Mouse (Mus musculus) heart, embryonic 13.5 days (tissue): ENCODE measurements around the gene Ogfod3. TPM values are rescaled to one million over a fixed set of nuclear protein-coding genes. Genes with fewer than 3 reads are reported as not detected.

Experiments used
- ATAC-seq: fragments of 200-750 bp; cut with Nextera tagmentation; 2 replicates; pipeline ENCODE4 v1.8.0; 2017; ENCODE audit warnings: moderate TSS enrichment; ENCODE audit not compliant: insufficient number of reproducible peaks, low FRiP score, low TSS enrichment; ENCODE audit errors: extremely low read depth
- H3K27ac ChIP-seq: fragments of 300-500 bp; sonication (generic); replicated peaks from 2 replicates; pipeline ENCODE4 v1.5.1; 2015; ENCODE audit warnings: moderate library complexity, mild to moderate bottlenecking, inconsistent platforms
- H3K27me3 ChIP-seq: fragments of 300-500 bp; sonication (generic); replicated peaks from 2 replicates; pipeline ENCODE4 v1.6.1; 2015; ENCODE audit warnings: mild to moderate bottlenecking, inconsistent platforms
- H3K36me3 ChIP-seq: fragments of 300-500 bp; sonication (generic); 2 replicates; pipeline ENCODE4 v1.6.1; 2015; ENCODE audit warnings: mild to moderate bottlenecking, inconsistent platforms
- H3K4me1 ChIP-seq: fragments of 300-500 bp; sonication (generic); 2 replicates; pipeline ENCODE4 v1.6.1; 2015; ENCODE audit warnings: inconsistent platforms
- H3K4me2 ChIP-seq: fragments of 300-500 bp; sonication (generic); 2 replicates; pipeline ENCODE4 v1.6.1; 2015; ENCODE audit warnings: inconsistent platforms, mild to moderate bottlenecking, moderate library complexity
- H3K4me3 ChIP-seq: fragments of 300-500 bp; sonication (generic); 2 replicates; pipeline ENCODE4 v1.5.1; 2015; ENCODE audit warnings: moderate library complexity, mild to moderate bottlenecking, inconsistent platforms
- H3K9ac ChIP-seq: fragments of 300-500 bp; sonication (generic); 2 replicates; pipeline ENCODE4 v1.6.1; 2015; ENCODE audit warnings: inconsistent platforms, mild to moderate bottlenecking, moderate library complexity
- H3K9me3 ChIP-seq: fragments of 300-500 bp; sonication (generic); 2 replicates; pipeline ENCODE4 v1.6.1; 2016; ENCODE audit warnings: inconsistent platforms
- WGBS: fragments of 180-500 bp; shearing (Covaris S2); methylation state at CpG from one replicate; pipeline ENCODE4 v1.1.7; 2015; ENCODE audit warnings: mixed read lengths; 5-methylcytosine and 5-hydroxymethylcytosine counted together
- polyA plus RNA-seq: library from polyadenylated mRNA; unstranded; fragments of >200 nt; fragmentation: Nextera tagmentation; extraction: Ambion mirVana; gene quantifications from 2 replicates; pipeline ENCODE4 v1.2.1, GENCODE M21; 2015

Ogfod3 gene
- polyA plus RNA-seq, 1 experiment from 2014 or later = 28.4 TPM

DNA sequence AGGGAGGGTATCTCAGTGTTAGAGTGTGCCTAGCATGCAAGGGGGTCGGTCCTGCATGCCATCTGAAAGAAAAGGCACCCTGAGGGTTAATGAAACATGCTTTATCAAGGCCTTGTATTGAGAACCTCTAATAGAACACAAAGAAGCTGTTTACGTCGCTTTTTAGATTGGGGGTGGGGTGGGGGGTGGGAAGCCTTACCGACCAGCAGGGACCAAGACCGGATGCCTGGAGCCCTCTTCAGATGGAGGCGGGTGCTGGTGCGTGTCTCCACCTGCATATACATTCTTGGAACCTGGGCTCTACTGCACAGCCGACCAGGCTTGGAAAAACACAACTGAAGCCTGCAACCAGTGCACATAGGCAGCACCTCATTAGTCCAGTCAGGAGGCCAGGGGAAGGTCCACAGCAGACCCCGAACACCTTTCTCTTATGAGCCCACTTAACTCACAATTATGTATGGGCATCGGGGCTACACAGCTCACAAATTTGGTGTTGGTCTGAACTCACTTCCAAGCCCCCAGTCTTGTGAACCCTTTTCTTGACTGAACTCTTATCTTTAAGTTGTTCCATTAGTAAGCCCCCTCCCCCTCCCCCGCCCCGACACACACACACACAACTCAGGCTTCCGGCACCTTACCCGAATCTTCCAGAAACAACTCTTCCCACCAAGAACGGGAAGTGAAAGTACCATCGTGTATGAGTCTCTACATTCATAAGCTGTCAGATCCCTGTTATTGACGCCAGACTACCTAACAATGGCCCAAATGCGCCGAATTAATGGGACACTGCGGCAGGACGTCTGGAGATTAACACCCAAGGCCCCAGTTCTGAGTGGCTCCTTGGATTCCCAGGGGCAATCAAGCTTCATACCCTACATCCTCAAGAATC, 23.9 kb upstream of the Ogfod3 start:
- H3K9me3 ChIP-seq = no peaks in the 10 kb centered on the region

DNA sequence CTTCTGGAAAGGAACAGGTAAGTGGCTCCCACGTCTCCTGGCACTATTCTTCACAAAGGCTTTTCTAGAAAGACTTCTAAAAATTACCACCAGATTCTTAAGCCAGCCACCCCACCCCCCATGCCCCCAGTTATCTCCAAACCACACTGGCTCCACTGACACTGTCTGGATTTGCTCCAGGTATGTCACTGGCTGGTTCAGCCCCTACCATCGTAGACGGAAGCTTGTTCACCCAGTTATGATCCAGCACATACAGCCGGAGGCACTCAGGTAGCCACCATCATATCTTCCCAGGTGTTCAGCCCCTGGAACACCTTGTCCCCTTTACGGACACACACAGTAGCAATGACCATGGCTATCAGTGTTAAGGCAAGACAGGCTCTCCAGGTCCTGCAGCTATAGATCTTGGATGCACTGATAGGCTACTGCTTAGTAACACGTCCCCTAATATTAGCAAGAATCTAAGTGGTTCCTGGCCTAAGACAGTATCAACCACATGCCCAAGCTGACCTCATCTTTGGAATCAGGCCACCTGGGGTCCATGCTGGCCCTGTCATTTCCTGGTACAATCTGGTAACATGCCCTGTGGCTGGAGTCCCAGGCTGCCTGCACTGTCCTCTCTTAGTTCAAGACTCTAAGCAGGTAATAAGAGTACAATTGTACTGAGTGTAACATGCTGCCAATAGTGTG, 17.0 kb upstream of the Ogfod3 start:
- no peaks in the 10 kb centered on the region for H3K9me3 ChIP-seq
- H3K4me3 ChIP-seq = no peak overlapping the region
- H3K4me2 ChIP-seq = no peak overlapping the region
- no peak overlapping the region for H3K9ac ChIP-seq
- WGBS = 74% methylated on average over 6 of the region's 6 CpGs
- H3K27me3 ChIP-seq = no peaks in the 10 kb centered on the region
- H3K4me1 ChIP-seq = peaks cover 18% of the 10 kb centered on the region
- peaks cover 96% of the 10 kb centered on the region for H3K36me3 ChIP-seq
- 0 out of 2 replicates have a peak overlapping the region, but pooled peaks have one; percentile 13 for H3K27ac ChIP-seq
- no peak for ATAC-seq

More for the DNA sequence above, 23.9 kb upstream of the Ogfod3 start:
- Histone ChIP-seq H3K4me3 (peak overlapping the region; percentile 72), H3K4me2 (peak overlapping the region; percentile 89), H3K27ac (peak overlapping the region; percentile 83), H3K9ac (peak overlapping the region; percentile 87), H3K4me1 (peaks cover 41% of the 10 kb centered on the region), H3K36me3 (peaks cover 41% of the 10 kb centered on the region), H3K27me3 (no peaks in the 10 kb centered on the region)
- 21% methylated on average over 21 of the region's 21 CpGs for WGBS
- ATAC-seq = no peak

DNA sequence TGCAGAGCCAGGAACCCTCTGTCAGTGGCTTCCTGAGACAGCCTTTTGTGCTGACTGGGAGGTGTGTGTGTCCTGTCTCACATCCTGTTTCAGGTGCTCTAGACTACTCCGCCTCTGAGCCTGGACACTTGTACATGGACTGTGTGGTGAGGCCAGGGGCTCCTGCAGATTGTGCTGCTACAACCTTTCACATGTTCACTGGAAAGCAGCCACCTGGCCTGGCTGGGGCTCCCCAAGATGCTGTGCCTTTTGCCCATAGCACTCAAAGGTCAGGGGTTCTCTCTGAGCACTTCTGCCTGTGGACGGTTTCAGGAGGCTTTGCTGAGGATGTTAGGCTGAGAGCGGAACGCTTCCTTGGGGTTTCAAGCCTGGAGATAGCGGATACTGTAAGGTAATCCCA, 16.3 kb upstream of the Ogfod3 start:
- Histone ChIP-seq H3K4me2 (no peak overlapping the region), H3K9me3 (no peaks in the 10 kb centered on the region), H3K36me3 (peaks cover 96% of the 10 kb centered on the region), H3K27ac (no peak overlapping the region), H3K4me3 (no peak overlapping the region), H3K4me1 (peaks cover 18% of the 10 kb centered on the region), H3K9ac (no peak overlapping the region), H3K27me3 (no peaks in the 10 kb centered on the region)
- WGBS = 82% methylated on average over 5 of the region's 5 CpGs
- ATAC-seq = no peak

DNA sequence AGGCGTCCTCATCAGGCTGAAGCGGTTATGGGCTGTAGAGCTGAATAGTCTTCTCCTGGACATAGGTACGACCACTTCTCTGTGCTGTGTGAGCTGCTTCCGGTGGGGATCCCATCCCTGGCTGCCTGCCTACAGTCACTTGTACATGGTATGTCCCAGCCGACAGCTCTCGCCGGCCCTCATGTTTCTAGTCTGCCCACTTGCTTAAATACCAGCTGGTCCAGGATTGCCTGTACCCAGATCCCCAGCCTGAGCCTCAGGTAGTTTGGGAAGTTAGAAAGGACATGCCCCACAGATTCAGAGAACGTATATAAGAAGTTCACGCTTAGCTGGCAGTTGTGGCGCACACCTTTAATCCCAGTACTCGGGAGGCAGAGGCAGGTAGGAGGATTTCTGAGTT, 15.3 kb upstream of the Ogfod3 start:
- H3K4me1 ChIP-seq = peaks cover 18% of the 10 kb centered on the region
- H3K27me3 ChIP-seq = no peaks in the 10 kb centered on the region
- ATAC-seq = no peak
- no peak overlapping the region for H3K27ac ChIP-seq
- H3K4me2 ChIP-seq = no peak overlapping the region
- no peak overlapping the region for H3K4me3 ChIP-seq
- H3K36me3 ChIP-seq = peaks cover 92% of the 10 kb centered on the region
- H3K9ac ChIP-seq = no peak overlapping the region
- H3K9me3 ChIP-seq = no peaks in the 10 kb centered on the region
- WGBS = 84% methylated on average over 11 of the region's 11 CpGs

DNA sequence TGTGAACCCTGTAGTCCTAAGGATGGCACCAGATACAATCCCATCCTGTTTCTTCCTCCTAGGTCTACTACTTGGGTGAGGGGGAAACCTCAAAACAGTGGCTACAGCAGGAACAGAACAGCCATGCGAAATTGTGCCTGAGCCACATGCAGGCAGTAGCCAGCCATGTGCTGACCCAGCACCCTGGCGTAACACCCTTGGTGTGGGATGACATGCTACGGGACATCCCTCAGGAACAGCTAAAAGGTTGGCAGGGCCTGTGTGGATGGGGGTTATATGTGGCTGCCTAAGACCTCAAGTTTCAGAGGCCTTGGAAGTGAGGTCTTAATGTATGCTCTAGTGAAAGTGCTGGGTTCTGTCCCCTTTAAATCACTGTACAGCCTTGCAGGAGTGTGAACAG, 12.3 kb upstream of the Ogfod3 start:
- WGBS = 84% methylated on average over 3 of the region's 3 CpGs
- Histone ChIP-seq H3K4me1 (peaks cover 13% of the 10 kb centered on the region), H3K9me3 (no peaks in the 10 kb centered on the region), H3K9ac (no peak overlapping the region), H3K27me3 (no peaks in the 10 kb centered on the region), H3K4me3 (no peak overlapping the region), H3K4me2 (no peak overlapping the region), H3K27ac (no peak overlapping the region), H3K36me3 (peaks cover 83% of the 10 kb centered on the region)
- no peak for ATAC-seq

DNA sequence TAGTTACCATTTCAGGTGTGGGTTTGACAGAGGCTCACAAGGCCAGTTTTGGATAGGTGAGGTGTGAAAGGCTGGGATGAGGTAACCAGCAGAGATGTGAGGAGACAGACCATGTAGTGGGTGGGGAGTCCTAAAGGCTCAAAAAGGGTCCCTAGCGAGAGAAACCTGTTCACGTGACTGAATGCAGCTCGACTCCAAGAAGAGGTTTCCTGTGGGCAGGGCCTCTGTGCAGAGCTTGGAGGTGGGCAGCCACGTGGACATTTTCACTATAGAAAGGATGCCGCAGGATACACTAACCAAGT, 701 bp downstream of the Ogfod3 start:
- peak overlapping the region; percentile 91 for H3K9ac ChIP-seq
- H3K27me3 ChIP-seq = no peaks in the 10 kb centered on the region
- H3K36me3 ChIP-seq = peaks cover 11% of the 10 kb centered on the region
- no peaks in the 10 kb centered on the region for H3K9me3 ChIP-seq
- H3K4me3 ChIP-seq = peak overlapping the region; percentile 86
- peaks cover 21% of the 10 kb centered on the region for H3K4me1 ChIP-seq
- H3K27ac ChIP-seq = peak overlapping the region; percentile 90; the same call in 1 of the 2 replicates
- ATAC-seq = no peak
- WGBS = 3% methylated on average over 5 of the region's 5 CpGs
- peak overlapping the region; percentile 87 for H3K4me2 ChIP-seq

DNA sequence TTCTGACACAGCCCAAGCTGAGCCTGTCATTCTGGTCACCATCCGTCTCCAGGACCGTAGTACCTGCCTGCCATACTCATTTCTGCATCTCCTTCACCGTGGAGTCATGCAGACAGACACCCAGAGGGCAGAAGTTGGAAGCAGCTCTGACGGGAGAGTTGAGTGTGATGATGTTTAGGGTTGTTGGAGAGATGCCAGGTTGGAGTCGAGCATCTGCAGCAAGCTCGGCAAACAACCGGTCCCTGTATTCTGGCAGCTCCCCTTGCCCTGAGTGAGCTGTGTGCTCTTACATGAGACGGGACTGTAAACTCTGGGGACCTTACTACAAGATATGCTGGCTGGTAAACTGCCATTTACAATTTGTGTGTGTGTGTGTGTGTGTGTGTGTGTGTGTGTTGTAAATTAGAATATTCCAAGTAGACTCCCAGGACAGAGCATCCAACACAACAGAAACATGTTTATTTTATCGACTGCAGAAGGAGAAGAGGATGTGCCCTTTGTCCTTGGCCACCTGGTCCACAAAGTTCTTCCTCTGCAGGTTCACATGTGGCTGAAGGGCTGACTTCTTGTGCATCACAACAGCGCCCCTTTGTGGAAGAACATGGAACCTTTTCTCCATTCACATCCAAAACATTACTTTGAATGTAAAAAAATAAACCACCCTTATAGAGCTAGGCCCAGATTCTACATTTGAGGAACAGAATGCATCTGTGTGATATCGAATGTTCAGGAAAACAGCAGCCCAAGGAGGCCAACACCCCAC, 2.9 kb downstream of the Ogfod3 start:
- Histone ChIP-seq H3K36me3 (no peaks in the 10 kb centered on the region), H3K9me3 (no peaks in the 10 kb centered on the region), H3K4me2 (no peak overlapping the region), H3K4me1 (peaks cover 21% of the 10 kb centered on the region), H3K27me3 (no peaks in the 10 kb centered on the region), H3K9ac (no peak overlapping the region), H3K4me3 (no peak overlapping the region), H3K27ac (no peak overlapping the region)
- no peak for ATAC-seq
- 41% methylated on average over 11 of the region's 11 CpGs for WGBS

DNA sequence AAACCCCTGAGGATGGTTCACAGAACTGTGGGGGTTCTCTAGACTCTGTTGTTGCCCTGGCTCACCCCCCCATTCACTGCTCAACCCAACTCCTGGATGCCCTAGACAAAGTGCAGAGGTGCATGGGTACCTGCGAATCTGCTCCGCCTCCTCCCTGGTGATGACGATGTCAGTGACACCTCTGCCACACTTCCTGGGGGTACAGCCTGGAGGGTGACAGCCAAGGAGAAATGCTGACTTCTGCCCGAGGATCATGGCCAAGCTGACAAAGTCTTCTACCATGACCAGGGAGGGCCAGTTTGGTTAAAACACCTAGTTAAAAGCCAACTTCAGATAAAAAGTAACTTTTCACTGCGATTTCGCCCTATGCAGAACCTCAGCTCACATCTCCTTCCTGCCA, 3.7 kb downstream of the Ogfod3 start:
- 80% methylated on average over 6 of the region's 6 CpGs for WGBS
- Histone ChIP-seq H3K4me3 (no peak overlapping the region), H3K27ac (no peak overlapping the region), H3K9me3 (no peaks in the 10 kb centered on the region), H3K36me3 (0 out of 2 replicates have a peak, but pooled peaks cover 4% of the 10 kb centered on the region), H3K4me1 (peaks cover 21% of the 10 kb centered on the region), H3K9ac (no peak overlapping the region), H3K4me2 (no peak overlapping the region), H3K27me3 (no peaks in the 10 kb centered on the region)
- ATAC-seq = no peak

DNA sequence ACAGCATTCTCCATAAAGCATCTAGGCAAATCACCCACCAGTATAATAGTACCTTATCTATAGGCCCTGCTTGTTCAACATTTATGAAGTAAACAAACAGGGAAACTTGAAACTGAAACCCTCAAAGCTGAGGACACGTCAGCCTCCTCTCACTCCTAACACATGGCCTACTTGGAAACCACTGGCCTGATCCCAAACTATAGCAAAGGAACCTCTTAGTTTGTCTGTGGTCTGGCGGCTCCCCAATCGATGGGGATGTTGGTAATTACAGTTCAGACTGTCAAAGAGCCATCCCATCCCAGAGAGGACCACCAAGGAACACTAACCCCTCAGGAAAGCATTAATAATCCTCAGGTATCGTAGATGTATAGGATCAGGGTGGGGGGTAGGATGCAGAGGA, 4.7 kb downstream of the Ogfod3 start:
- H3K36me3 ChIP-seq = peaks cover 6% of the 10 kb centered on the region; the same call in 1 of the 2 replicates
- H3K27ac ChIP-seq = no peak overlapping the region
- H3K27me3 ChIP-seq = no peaks in the 10 kb centered on the region
- WGBS = 76% methylated on average over 4 of the region's 4 CpGs
- no peak overlapping the region for H3K9ac ChIP-seq
- H3K4me1 ChIP-seq = peaks cover 16% of the 10 kb centered on the region
- H3K9me3 ChIP-seq = no peaks in the 10 kb centered on the region
- no peak overlapping the region for H3K4me2 ChIP-seq
- no peak for ATAC-seq
- H3K4me3 ChIP-seq = no peak overlapping the region

DNA sequence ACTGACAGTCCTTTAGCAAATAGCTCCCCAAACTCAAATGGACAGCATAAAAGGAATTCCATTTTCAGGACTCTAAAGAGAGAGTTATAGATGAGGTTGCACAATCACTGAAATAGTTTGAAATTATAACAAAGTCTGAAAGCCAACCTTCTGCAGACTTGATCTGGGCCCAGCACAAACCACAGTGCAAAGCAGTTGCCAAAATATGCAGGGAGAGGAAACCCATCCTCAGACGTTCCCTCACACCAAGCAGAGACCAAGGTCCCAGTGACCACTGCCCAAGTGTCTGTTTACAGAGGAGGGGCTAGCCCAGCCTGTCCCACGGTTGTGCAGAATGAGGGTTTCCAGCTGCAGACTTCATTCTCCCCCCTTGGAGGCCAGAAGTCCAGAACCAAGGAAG, 5.9 kb downstream of the Ogfod3 start:
- no peak for ATAC-seq
- Histone ChIP-seq H3K36me3 (peaks cover 12% of the 10 kb centered on the region; the same call in 1 of the 2 replicates), H3K4me1 (peaks cover 10% of the 10 kb centered on the region), H3K27me3 (no peaks in the 10 kb centered on the region), H3K9ac (no peak overlapping the region), H3K4me2 (no peak overlapping the region), H3K27ac (no peak overlapping the region), H3K4me3 (no peak overlapping the region), H3K9me3 (no peaks in the 10 kb centered on the region)
- WGBS = 47% methylated on average over 2 of the region's 2 CpGs

DNA sequence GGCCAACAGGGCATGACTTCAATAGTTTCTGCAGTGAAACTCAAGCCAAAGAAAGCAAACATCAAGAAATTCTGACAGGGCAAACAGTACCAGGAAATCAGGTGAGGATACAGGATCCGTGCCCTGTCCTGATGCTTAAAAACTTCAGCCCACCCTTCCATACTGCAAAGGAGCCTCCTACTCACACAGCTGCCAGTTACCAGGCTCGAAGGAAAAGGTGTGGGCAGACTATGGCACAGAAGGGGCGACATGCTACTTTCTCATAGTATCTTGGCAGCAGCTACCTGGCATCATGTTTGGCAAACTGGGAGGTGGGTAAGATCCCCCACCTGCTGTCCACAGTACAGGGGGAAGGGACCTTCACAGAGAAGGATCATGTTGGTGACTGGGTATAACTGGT, 11.1 kb downstream of the Ogfod3 start:
- Histone ChIP-seq H3K36me3 (peaks cover 20% of the 10 kb centered on the region; the same call in 1 of the 2 replicates), H3K9me3 (no peaks in the 10 kb centered on the region), H3K4me2 (no peak overlapping the region), H3K9ac (no peak overlapping the region), H3K27me3 (no peaks in the 10 kb centered on the region), H3K4me1 (no peaks in the 10 kb centered on the region), H3K27ac (no peak overlapping the region), H3K4me3 (no peak overlapping the region)
- no peak for ATAC-seq
- 83% methylated on average over 3 of the region's 3 CpGs for WGBS
